Mouse (Mus musculus): ENCODE data around the gene Gm5039. TPM values are rescaled to one million over a fixed set of nuclear protein-coding genes. Genes with fewer than 3 reads are reported as not detected.
"Not testable (repeated sequence)": the region's sequence is repeated elsewhere in the genome, so short reads cannot be mapped to it uniquely, and the experiment has no call there.

Gm5039 gene
- not detected in 2 replicates for polyA plus RNA-seq (2015; fragmentation: Nextera tagmentation; extraction: Ambion mirVana)

GRCm38 (mm10) chr12:88323926-88324325 lies at the start of gene Gm5039:
TSS of gene Gm5039 (minus strand) at chr12:88324026.
- H3K36me3 ChIP-seq; H3K27ac ChIP-seq (replicated peaks); H3K9me3 ChIP-seq; H3K4me2 ChIP-seq (replicated peaks); H3K27me3 ChIP-seq; H3K4me1 ChIP-seq; H3K4me3 ChIP-seq; ATAC-seq (replicated peaks); H3K9ac ChIP-seq (replicated peaks): not testable (repeated sequence)
- 91% methylated on average over 2 of the region's 2 CpGs for WGBS

GRCm38 (mm10) chr12:88372018-88372417 lies 48.2 kb upstream of the Gm5039 start:
- WGBS, result 53% methylated on average over 5 of the region's 5 CpGs
- no peak for ATAC-seq (replicated peaks)
- no peak overlapping the region for H3K9ac ChIP-seq (replicated peaks)
- no peaks in the 10 kb centered on the region for H3K9me3 ChIP-seq
- H3K36me3 ChIP-seq, result no peaks in the 10 kb centered on the region
- no peaks in the 10 kb centered on the region for H3K27me3 ChIP-seq
- H3K27ac ChIP-seq (replicated peaks), result no peak overlapping the region
- H3K4me1 ChIP-seq, result peaks cover 3% of the 10 kb centered on the region; the same call in 1 of the 2 replicates
- H3K4me2 ChIP-seq (replicated peaks), result no peak overlapping the region
- no peak overlapping the region for H3K4me3 ChIP-seq

DNA sequence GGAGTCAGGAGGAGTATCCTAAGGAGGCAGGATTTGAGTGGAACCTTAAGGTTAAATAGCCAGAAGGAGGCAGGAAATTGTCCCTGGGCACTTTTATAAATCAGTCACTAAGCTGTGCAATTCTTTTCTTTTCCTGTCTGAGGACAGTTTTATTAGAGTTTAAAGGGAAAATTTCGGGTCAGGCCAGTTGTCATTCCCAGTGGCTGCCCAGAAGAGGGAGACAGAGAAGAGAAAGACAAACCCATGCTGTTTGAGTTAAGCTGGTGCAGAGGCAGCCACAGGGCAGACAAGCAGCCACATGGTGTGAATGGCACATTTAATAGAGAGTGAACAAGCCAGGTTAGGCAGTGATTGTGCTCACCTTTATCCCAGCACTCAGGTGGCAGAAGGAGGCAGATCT lies 46.5 kb upstream of the Gm5039 start:
- not testable (repeated sequence) for H3K9me3 ChIP-seq; H3K4me1 ChIP-seq; H3K36me3 ChIP-seq; ATAC-seq (replicated peaks); H3K9ac ChIP-seq (replicated peaks); H3K4me2 ChIP-seq (replicated peaks); H3K4me3 ChIP-seq; H3K27me3 ChIP-seq; H3K27ac ChIP-seq (replicated peaks)
- 0% methylated on average over 1 of the region's 1 CpGs for WGBS

DNA sequence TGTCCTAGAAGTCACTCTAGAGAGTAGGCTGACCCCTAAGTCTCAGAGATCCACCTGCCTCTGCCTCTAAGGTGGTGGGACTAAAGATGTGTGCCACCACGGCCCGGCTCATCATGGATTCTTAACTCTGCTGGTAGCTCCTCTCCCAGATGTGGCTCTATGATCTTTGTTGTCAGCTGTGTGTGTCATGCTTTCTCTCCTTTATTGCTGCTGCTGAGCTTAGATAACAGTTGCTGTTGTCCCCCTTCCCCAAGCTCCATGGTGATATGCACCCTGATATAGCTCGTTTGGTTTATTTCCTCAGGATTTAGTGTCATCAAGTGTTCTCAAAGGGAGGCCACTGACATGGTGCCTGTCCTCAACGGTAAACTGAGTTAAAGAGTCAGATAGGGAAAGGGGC lies 45.9 kb upstream of the Gm5039 start:
- H3K4me2 ChIP-seq (replicated peaks); H3K4me1 ChIP-seq; H3K9me3 ChIP-seq; H3K4me3 ChIP-seq; ATAC-seq (replicated peaks); H3K9ac ChIP-seq (replicated peaks); H3K27ac ChIP-seq (replicated peaks); H3K27me3 ChIP-seq; H3K36me3 ChIP-seq: not testable (repeated sequence)
- 92% methylated on average over 4 of the region's 4 CpGs for WGBS

GRCm38 (mm10) chr12:88368618-88369017 lies 44.8 kb upstream of the Gm5039 start:
- no peaks in the 10 kb centered on the region for H3K36me3 ChIP-seq
- H3K9ac ChIP-seq (replicated peaks), result no peak overlapping the region
- no peaks in the 10 kb centered on the region for H3K4me1 ChIP-seq
- ATAC-seq (replicated peaks), result no peak
- H3K27ac ChIP-seq (replicated peaks), result no peak overlapping the region
- no peak overlapping the region for H3K4me3 ChIP-seq
- 92% methylated on average over 4 of the region's 4 CpGs for WGBS
- no peak overlapping the region for H3K4me2 ChIP-seq (replicated peaks)
- H3K27me3 ChIP-seq, result no peaks in the 10 kb centered on the region
- no peaks in the 10 kb centered on the region for H3K9me3 ChIP-seq

GRCm38 (mm10) chr12:88367673-88368072 lies 43.8 kb upstream of the Gm5039 start:
- Histone ChIP-seq H3K36me3 (no peaks in the 10 kb centered on the region), H3K27ac (replicated peaks) (no peak overlapping the region), H3K9ac (replicated peaks) (no peak overlapping the region), H3K27me3 (no peaks in the 10 kb centered on the region), H3K4me1 (no peaks in the 10 kb centered on the region), H3K4me3 (no peak overlapping the region), H3K4me2 (replicated peaks) (no peak overlapping the region), H3K9me3 (no peaks in the 10 kb centered on the region)
- 94% methylated on average over 4 of the region's 4 CpGs for WGBS
- no peak for ATAC-seq (replicated peaks)

GRCm38 (mm10) chr12:88361120-88361445 lies 37.3 kb upstream of the Gm5039 start:
- 45% methylated on average over 9 of the region's 9 CpGs for WGBS

GRCm38 (mm10) chr12:88360441-88361119 lies 36.8 kb upstream of the Gm5039 start, which contains the start of gene Adck1:
TSS of gene Adck1 (plus strand) at chr12:88360554.
- Histone ChIP-seq H3K9ac (replicated peaks) (peak within 1 kb of the TSS; percentile 70), H3K4me1 (peaks cover 6% of the 10 kb centered on the region), H3K9me3 (no peaks in the 10 kb centered on the region), H3K27ac (replicated peaks) (peak within 1 kb of the TSS; percentile 65), H3K4me2 (replicated peaks) (peak within 1 kb of the TSS; percentile 89), H3K36me3 (no peaks in the 10 kb centered on the region), H3K4me3 (peak within 1 kb of the TSS; percentile 85), H3K27me3 (no peaks in the 10 kb centered on the region)
- WGBS, result under 1% methylated on average over 38 of the region's 38 CpGs
- ATAC-seq (replicated peaks), result peak; percentile 98

More at GRCm38 (mm10) chr12:88361120-88361445, 37.3 kb upstream of the Gm5039 start:
- Histone ChIP-seq H3K4me2 (replicated peaks) (peak overlapping the region; percentile 89), H3K4me3 (peak overlapping the region; percentile 85), H3K36me3 (no peaks in the 10 kb centered on the region), H3K9me3 (no peaks in the 10 kb centered on the region), H3K27ac (replicated peaks) (no peak overlapping the region), H3K4me1 (peaks cover 6% of the 10 kb centered on the region), H3K27me3 (no peaks in the 10 kb centered on the region), H3K9ac (replicated peaks) (peak overlapping the region; percentile 70)
- peak; percentile 3; the same call in 1 of the 2 replicates for ATAC-seq (replicated peaks)

- H3K27me3 ChIP-seq, result no peaks in the 10 kb centered on the region; the same call in 1 of the 2 replicates
- H3K9me3 ChIP-seq, result no peaks in the 10 kb centered on the region; the same call in 1 of the 2 replicates
- peak overlapping the region; percentile 26; the same call in 1 of the 2 replicates for H3K9ac ChIP-seq (replicated peaks)
- 13% methylated on average over 41 of the region's 41 CpGs for WGBS
- peak; percentile 63 for ATAC-seq (replicated peaks)
- H3K36me3 ChIP-seq, result no peaks in the 10 kb centered on the region
- peak overlapping the region; percentile 53 for H3K4me2 ChIP-seq (replicated peaks)
- peaks cover 5% of the 10 kb centered on the region; the same call in 1 of the 2 replicates for H3K4me1 ChIP-seq
- H3K27ac ChIP-seq (replicated peaks), result no peak overlapping the region
- peak overlapping the region; percentile 36 for H3K4me3 ChIP-seq
Observed at GRCm38 (mm10) chr12:88354182-88354702, 30.4 kb upstream of the Gm5039 start.

DNA sequence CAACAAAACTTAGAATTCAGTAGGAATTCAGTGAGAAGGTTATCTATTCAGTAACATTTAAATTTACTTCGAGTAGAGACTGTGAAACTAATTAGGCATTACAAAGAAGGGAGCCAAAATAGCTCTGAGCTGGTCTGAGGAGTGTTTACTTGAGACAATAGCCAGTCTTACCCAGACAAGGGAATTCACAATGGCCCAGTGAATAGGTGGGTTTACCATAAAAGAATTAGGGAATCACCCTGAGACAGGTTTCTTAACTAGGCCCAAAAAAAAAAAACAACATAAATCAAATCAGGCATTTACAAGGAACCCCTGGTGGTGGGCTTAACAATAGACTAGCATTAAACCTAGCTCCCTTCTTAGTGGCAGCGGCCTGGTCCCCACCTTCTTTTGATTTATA lies 17.5 kb upstream of the Gm5039 start:
- not testable (repeated sequence) for H3K27me3 ChIP-seq; H3K4me2 ChIP-seq (replicated peaks); H3K9me3 ChIP-seq; H3K4me3 ChIP-seq; H3K36me3 ChIP-seq; H3K27ac ChIP-seq (replicated peaks); H3K9ac ChIP-seq (replicated peaks); H3K4me1 ChIP-seq; ATAC-seq (replicated peaks)
- WGBS, result 7% methylated on average over 2 of the region's 2 CpGs

GRCm38 (mm10) chr12:88336662-88337413 lies 13.0 kb upstream of the Gm5039 start:
- not testable (repeated sequence) for H3K36me3 ChIP-seq; H3K9ac ChIP-seq (replicated peaks); ATAC-seq (replicated peaks); H3K9me3 ChIP-seq; H3K27ac ChIP-seq (replicated peaks); H3K27me3 ChIP-seq; H3K4me2 ChIP-seq (replicated peaks); H3K4me3 ChIP-seq; H3K4me1 ChIP-seq
- 83% methylated on average over 4 of the region's 4 CpGs for WGBS

DNA sequence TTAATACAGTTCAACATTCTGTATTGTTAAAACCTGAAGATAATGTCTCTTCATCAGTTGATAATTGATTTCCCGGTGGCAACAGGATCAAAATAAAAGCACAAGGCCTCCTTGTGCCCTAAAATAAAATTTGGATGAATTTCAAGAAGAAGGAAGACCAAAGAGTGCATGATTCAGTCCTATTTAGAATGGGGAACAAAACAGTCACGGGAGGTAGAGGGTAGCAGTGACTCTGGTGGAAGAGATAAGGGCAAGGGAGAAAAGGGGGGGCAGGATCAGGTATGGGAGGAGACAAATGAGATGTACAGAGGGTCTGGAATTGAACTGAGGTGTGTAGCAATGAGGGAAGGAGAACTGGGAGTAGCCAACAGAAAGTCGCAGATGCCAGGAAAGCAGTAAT lies 9.3 kb downstream of the Gm5039 start:
- no peaks in the 10 kb centered on the region for H3K9me3 ChIP-seq
- no peak overlapping the region for H3K4me3 ChIP-seq
- no peak for ATAC-seq (replicated peaks)
- no peaks in the 10 kb centered on the region for H3K4me1 ChIP-seq
- no peak overlapping the region for H3K9ac ChIP-seq (replicated peaks)
- H3K4me2 ChIP-seq (replicated peaks), result no peak overlapping the region
- no peaks in the 10 kb centered on the region for H3K36me3 ChIP-seq
- no peak overlapping the region for H3K27ac ChIP-seq (replicated peaks)
- 80% methylated on average over 3 of the region's 3 CpGs for WGBS
- no peaks in the 10 kb centered on the region for H3K27me3 ChIP-seq

All from forebrain, embryonic 15.5 days (tissue).